Mouse (Mus musculus): ENCODE results near the gene 4930435E12Rik.
"Not testable (repeated sequence)": the region's sequence is repeated elsewhere in the genome, so short reads cannot be mapped to it uniquely, and the experiment has no call there.

Gene 4930435E12Rik

GRCm38 (mm10) chr16:38828649-38829048 is at the start of gene 4930435E12Rik:
4930435E12Rik (minus strand) TSS chr16:38828749.
- no peak for DNase-seq (ENCODE audit: low spot score)

DNA sequence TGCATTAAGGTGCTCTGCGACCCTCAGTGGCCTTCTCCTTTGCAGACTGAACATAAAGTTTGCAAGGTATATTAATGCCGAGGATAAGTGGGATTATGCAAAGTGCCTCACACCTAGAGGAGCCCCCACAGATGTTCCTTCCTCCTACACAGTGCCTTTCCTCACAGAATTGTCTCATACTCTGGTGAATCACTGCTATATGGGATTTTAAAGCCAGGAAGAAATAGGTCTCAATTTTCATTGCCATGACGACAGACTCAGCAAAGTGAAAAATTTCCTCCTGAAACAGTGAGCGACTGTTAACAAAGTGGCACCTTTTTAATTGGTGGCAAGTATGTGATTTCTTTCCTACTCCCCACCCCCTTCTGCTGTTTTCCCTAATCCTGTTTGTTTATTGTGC is 45.9 kb upstream of the 4930435E12Rik start:
- DNase-seq (ENCODE audit: low spot score), result no peak

- no peak for DNase-seq (ENCODE audit: low spot score)
Observed at GRCm38 (mm10) chr16:38873231-38873630, 44.7 kb upstream of the 4930435E12Rik start.

DNA sequence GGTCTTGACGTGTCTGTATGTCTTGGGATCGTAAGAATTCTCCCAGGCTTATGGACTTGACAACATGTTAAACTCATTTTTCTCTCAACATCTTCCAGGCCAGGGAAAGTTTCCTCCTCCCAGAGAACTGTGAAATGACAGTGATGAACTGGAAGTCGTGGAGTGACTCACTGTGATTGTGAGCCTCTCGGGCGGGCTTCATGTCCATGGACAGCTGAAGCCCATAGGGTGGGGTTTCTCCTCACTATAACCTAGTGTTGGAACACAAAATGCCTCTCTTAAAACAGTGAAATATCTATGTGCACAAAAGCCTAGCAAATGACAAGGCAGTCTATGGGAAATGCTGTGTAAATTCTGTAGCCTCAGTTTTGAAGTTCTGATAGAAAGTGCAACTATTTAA is 35.8 kb upstream of the 4930435E12Rik start:
- DNase-seq (ENCODE audit: low spot score), result no peak

DNA sequence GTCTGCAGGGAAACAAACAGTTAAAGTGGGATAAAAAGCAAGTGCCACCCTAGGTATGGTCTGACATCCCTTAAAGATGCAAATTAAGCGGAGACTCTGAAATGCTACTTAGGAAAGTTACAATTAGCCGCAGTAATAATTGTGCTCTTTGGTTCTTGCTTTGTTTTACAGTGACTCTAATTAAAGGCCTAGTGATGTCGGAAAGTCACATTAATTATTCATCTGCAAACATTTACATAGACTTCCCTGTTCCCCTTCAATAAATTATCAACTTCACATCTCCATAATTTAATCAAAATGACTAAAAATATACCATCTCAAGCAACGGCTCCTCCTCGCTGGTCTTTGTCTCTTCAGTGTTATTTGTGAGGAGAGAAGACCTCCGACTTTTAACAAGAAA is 32.0 kb upstream of the 4930435E12Rik start:
- no peak for DNase-seq (ENCODE audit: low spot score)

- DNase-seq (ENCODE audit: low spot score), result peak; percentile 51
Observed at GRCm38 (mm10) chr16:38858120-38858749, 29.7 kb upstream of the 4930435E12Rik start.

DNA sequence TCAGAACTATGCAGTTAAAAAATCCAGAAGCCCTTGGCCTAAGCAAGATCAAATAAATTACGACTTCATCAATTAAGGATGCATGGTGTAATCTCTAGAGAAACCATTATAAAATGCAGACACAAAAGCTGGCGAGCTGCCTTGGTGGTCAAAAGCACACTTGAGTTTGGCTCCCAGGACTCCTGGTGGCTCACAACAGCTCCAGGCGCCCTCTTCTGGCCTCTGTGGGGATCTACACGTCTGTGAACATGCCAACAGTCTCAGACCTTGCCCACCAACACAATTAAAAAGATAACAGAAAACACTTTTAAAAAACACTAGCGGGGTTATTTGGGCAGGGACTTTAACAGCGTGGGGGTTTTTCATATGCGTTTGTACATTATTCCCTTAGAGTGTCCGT is 16.0 kb downstream of the 4930435E12Rik start:
- peak; percentile 51 for DNase-seq (ENCODE audit: low spot score)

DNA sequence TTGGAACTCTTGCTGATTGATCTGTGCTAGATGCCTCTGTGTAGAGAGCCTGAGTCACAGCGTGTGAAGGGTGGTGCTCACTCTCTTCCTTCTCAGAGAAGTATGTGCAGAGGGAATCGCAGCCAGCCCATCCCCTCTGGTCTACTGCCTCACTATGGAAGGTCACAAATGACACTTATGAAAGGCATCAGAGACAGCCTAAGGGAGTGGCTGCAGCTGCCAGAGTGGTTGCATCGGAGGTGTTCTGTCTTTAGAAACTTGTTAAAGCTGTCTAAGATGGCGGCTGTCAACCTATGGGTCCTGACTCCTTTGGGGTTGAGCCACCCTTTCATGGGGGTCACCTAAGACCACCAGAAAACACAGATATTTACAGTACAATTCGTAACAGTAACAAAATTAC is 18.4 kb downstream of the 4930435E12Rik start:
- DNase-seq (ENCODE audit: low spot score), result no peak

GRCm38 (mm10) chr16:38807796-38808195 is 20.8 kb downstream of the 4930435E12Rik start:
- not testable (repeated sequence) for DNase-seq (ENCODE audit: low spot score)

DNA sequence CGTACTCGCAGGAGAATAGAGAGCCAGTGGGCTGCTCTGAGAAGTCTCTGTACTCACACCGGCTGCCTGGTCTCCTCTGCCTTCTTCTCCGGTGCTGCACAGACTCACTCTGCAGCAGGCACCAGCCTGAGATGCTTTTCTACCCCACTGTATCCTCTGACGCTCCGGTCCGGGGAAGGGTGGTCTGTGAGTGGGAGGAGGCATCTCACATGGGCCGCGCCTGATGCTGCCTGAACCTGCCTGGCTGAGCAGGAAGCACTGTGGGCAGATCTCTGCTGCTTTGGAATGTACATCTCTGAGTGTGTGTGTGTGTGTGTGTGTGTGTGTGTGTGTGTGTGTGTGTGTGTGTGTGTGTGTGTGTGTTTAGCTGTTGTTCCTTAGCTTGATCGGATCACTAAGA is 28.5 kb downstream of the 4930435E12Rik start, which contains the start of gene Upk1b:
Gene Upk1b (minus strand): TSS at position 238 of the 400 bp plus-strand sequence.
- no peak for DNase-seq (ENCODE audit: low spot score)

DNA sequence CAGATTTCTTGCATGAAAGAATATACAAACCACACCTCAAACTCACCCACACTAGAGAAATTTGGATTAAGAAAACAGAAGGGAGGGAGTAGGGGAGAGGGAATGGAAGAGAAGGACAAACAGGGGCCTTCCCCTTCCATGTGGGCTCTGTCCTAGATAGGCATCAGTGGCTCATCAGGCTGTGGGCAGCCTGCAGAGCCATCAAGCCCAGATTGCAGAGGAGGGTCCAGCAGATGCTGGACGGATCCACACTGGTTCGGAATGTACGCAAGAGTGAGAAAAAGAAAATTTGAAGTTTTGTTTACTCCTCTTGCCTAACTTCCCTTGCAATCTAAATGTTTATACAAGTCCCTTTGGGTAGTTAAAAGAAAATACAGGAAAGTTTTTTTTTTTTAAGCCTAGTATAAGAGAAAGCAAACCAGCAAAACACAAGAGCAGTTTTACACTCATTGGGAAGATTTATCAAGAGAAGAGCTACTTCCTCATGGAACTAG is 29.5 kb downstream of the 4930435E12Rik start:
- no peak for DNase-seq (ENCODE audit: low spot score)

DNA sequence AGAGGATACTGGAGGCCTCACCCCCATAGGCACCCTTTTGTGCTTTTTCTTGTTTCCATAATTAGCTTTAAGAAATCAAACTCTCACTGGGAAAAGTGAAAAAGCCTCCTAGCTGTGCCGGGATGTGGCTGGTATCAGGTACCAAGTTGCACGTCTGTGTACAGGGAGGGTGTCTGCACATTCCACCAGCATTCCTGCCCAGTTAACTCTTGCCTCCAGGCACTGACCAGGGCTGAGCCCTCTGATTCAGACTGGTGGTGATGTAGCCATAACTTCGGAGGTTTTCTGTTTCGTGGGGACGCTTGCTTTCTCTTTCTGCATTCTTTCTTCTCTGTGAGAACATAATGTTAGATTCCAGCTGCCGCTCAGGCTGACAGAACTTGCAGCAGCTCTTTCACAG is 35.4 kb downstream of the 4930435E12Rik start:
- DNase-seq (ENCODE audit: low spot score), result no peak

DNA sequence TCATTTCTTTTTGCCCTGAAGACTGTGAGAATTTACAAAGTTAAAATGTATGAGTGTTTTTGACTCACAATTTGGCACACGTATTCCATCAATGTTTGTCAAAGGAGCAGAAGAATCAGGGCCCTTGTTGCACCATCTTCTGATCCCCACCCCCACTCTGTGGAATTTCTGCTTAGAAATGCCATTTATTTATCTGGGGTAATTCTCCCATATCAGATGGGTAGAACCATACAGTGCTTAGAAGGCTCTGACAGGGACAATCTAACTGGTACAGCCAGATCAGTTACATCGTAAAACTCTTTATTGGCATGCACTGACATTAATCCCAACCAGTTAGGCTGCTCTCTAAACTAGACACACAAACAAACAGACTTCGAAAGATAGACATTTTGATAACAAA is 38.6 kb downstream of the 4930435E12Rik start:
- no peak for DNase-seq (ENCODE audit: low spot score)

- no peak for DNase-seq (ENCODE audit: low spot score)
Observed at GRCm38 (mm10) chr16:38789016-38789415, 39.5 kb downstream of the 4930435E12Rik start.

GRCm38 (mm10) chr16:38785301-38785700 is 43.2 kb downstream of the 4930435E12Rik start:
- DNase-seq (ENCODE audit: low spot score), result no peak

GRCm38 (mm10) chr16:38782524-38783067 is 46.0 kb downstream of the 4930435E12Rik start:
- no peak for DNase-seq (ENCODE audit: low spot score)

DNA sequence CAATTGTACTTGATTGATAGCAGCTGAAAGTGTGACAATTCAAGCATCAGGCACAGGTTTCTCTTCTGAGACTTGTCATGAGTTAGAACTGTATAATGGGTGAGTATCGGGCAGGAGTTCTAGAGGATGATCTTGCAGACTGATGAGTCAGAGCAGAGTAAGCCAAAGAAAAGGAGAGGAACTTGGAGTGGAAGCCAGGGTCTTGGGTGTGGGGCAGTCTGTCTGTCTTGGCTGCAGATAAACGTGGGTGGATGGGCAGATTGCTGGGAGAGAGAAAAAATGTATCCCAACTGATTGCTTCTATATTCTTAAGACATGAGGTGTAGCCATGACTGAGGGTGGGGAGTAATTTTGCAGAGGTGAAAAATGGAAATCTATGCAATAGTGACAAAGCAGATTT is 46.6 kb downstream of the 4930435E12Rik start:
- no peak for DNase-seq (ENCODE audit: low spot score)

DNA sequence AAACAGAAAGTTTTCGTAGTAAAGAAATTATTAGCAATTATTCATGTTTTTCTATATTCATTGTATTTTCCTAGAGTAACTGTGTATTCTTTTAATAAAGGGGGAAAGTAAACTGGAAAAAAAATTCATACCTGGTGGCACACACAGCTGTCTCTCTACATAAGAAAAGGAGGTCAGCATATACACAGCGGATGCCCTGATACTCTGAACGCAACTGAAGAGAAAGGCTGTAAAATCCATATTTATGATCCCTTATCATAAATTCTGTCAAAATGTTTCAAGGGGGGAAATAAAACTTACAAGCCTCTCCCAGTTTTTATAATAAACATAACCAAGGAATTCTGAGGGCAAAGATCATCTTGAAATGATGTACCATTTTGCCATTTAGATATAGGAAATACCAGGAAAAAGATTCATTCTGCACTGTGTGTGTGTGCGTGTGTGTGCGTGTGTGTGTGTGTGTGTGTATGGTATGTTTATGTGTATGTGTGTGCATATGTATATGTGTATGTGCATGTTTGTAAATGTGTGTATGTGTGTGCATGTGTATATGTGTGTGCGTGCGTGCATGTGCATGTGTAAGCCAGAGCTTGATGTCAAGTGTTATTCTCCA is 47.5 kb downstream of the 4930435E12Rik start:
- no peak for DNase-seq (ENCODE audit: low spot score)

- no peak for DNase-seq (ENCODE audit: low spot score)
Observed at GRCm38 (mm10) chr16:38776342-38776741, 52.2 kb downstream of the 4930435E12Rik start.

DNA sequence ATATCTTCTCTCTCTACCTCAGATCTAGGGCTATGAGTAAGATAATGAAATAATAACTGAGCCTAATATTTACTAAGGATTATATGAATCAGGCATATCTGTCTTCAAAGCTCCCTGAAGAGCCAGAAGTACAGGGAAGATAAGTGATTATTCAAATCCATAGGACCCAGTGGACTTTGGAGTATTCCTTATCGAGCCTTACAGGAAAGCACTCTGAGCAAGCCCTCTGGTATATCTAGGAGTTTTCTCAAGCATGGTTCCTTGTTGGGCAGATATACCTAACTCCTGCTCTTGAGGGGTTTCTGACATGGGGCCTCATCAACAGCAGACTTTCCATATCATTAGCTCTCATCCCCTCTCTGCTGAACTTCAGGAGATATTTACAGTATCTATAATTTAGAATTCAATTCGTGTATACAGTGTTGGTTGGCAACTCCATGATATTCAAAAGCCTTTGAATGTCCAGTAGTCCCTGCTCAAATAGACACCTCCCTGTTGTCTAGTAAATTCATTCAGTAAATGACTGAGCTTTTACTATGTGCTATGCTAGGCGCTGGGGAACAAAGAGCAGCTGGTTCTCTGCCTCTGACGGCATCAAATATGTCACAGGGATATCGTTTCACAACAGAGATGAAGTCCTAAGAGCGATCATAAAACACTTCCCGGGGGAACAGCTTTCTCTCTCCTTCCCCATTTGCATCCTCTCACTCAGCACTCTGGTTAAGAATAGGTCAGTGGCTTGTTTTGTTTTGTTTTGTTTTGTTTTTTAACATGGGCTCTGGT is 53.4 kb downstream of the 4930435E12Rik start:
- DNase-seq (ENCODE audit: low spot score), result no peak

DNA sequence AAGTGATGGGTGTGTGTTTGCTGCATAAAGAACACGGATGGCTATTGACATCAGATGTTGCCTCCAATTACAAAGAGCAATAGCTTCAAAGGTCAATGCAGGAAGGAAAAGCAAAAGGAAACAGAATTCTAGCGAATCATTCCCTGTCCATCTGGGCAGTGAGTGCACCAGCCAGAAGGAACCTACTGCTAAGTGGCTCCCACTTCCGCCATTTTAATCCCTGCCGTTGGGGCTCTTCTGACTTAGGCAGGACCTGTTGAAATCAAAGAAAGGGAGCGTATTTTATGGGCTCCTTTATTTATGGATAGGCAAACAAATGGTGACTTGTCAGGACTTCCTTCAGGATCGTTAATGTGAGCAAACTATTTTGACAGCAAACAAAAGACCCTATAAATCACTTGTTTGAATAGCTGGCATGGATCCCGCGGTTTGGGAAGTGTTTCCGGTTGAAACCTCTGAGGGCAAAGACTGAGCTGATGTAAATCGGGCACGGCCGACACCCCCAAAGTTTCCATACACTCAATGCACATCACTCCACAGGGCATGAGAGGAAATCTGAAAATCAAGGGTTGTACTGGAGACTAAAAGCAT is 55.5 kb downstream of the 4930435E12Rik start:
- DNase-seq (ENCODE audit: low spot score), result no peak

- DNase-seq (ENCODE audit: low spot score), result no peak
Observed at GRCm38 (mm10) chr16:38771145-38771544, 57.4 kb downstream of the 4930435E12Rik start.
